Mouse (Mus musculus) mesoderm, embryonic 11.5 days (tissue): ENCODE data around the gene Dnph1.
"Not testable (repeated sequence)": the region's sequence is repeated elsewhere in the genome, so short reads cannot be mapped to it uniquely, and the experiment has no call there.

Source experiments
- DNase-seq: peaks from one replicate; pipeline ENCODE4 v3.0.0-alpha.2; 2012; ENCODE audit warnings: low read depth, low spot score

The Dnph1 gene

GRCm38 (mm10) chr17:46496623-46497434 is at the start of gene Dnph1:
Gene Dnph1, plus strand, starts transcription at chr17:46496711.
- peak; percentile 91 for DNase-seq

DNA sequence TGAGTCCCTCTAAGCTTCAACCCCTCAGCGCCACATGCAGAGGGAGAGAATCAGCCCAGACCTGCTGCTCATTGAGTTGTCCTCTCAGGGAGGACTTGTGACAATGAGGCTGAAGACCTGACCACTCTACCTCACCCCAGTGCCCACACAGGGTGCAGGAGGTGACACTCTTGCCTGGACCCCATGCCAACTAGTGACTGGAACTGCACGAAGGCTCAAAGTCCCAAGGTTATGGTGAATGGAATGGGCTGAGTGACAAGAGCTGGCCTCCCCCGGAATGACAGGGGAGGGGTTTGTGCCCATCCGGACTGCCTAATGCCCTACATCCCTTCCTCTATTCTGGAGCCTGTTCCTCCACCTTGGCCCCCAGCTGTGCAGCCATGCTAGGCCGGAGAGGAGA is 43.8 kb upstream of the Dnph1 start:
- no peak for DNase-seq

DNA sequence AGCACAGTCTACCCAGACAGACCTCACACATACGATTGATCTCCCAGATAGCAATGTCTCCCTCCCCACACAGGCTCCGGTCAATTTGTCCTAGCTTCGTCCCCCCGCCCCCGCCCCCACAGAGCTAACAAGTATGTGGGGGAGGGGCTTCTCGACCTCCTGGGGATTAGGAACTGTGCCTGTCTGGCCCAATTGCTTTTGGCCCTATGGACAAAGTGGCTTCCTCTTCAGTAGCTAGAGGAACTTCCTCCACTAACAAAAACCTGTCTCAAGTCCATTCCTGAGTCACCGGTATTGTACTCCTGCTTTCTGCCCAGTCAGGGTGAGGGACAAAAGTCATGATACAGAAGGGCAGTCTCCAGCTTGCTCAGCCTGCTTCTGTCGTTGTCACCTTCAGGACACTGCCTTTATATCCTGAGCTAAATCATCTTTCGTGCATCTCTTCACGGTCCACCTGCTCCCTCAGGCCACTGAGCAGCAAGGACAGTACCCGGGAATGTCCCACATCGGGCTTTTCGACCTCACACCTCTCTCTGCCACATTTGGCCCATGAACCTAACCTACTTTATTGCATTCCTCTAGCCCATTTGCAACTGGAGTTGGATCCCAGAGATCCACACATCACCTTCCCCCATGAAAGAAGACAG is 43.1 kb upstream of the Dnph1 start:
- DNase-seq: no peak

DNA sequence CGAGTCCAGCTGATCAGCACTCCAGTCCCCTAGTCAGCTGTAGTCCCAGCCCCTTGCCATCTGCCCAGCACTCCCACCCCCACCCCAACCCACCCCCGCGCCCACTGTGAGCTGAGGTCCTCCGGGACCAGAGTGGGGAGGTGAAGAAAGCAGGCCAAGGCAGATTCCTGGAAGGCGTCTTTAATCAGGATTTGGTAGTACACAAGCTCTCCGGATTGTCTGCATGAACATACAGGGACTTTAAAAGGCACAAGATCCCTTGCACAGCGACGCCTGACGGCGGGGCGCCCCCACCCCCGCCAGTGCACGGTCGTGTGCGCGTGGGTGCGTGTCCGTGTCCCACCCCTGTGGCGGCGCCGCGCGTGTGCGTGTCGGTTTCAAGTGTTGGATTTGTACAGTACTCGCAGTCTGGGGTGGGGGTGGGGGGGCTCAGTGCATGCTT is 42.5 kb upstream of the Dnph1 start:
- no peak for DNase-seq

DNA sequence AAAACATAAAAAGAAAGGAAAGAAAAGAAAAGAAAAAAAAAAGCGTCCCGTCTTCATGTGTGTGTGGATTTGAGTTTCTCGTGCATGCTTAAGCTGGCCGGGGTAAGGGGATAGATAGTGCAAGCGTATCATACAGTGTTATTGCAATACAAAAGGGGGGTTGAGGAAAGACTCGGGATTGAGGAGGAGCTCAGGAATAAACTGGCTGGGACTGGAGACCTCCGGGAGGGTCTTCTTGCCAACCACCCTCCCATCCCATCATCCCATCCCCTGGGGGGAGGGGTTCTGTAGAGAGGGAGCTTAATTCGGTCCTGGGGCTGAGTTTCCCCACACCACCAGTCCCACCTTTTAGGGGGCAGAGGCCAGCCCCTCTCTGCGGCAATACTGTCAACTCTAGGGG is 42.0 kb upstream of the Dnph1 start:
- no peak for DNase-seq

- no peak for DNase-seq
Measured at GRCm38 (mm10) chr17:46455110-46455691, 41.3 kb upstream of the Dnph1 start.

DNA sequence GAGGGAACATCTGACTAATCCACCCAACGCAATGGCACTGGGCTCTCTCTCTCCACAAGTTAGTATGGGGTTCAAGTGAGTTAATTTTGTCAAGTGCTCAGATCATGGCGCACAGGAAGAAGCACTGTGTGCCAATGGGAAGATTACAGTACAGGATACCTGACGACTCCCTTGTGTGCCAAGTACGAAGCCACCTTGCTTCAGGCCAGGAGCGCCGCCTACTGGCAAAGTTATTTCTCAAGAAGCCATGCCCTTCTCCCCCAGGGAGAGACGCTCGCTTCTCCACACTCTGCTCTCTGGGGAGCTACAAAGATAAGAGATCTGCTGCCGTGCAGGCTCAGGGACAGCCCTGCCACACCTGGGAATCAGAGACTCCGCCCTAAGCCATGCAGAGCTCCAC is 38.7 kb upstream of the Dnph1 start:
- DNase-seq: no peak

GRCm38 (mm10) chr17:46458439-46458838 is 38.1 kb upstream of the Dnph1 start:
- DNase-seq: no peak

DNA sequence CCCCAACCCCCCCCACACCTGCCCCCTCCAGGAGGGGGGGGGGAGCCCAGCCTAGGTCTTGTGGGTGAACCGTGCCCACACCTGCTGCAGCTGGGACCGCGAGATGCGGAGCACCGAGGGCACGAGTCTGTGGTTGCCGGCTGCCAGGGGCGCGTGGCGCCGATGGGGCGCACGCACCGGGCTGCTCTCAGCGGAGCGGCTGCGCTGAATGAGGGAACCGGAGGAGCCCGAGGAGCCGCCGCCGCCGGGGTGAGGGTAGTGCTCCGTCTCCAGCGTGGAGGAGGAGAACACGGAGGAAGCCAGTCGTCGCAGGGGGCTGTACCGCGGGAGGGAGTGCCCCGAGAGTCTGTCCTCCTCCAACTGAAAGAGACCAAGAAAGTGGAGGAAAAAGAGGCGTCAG is 35.8 kb upstream of the Dnph1 start:
- DNase-seq: no peak

DNA sequence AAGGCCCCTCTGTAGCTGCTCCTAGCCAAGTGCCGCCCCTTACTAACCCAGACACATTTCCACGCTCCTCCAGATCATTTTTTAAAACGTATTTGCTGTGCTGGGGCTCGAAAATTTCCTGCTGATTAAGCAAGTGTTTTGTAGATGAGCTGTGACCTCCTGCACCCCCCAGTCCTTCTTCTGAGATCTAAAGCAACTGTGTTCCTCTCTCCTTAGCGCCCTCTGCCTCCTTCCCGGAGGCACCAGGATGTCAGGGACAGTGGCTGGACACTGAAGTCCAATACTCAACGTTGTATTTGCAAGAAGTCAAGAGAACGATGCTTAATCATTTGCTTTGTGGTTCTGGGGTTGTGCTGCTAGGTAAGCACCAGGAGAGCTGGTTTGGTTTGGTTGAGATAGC is 35.2 kb upstream of the Dnph1 start:
- no peak for DNase-seq

DNA sequence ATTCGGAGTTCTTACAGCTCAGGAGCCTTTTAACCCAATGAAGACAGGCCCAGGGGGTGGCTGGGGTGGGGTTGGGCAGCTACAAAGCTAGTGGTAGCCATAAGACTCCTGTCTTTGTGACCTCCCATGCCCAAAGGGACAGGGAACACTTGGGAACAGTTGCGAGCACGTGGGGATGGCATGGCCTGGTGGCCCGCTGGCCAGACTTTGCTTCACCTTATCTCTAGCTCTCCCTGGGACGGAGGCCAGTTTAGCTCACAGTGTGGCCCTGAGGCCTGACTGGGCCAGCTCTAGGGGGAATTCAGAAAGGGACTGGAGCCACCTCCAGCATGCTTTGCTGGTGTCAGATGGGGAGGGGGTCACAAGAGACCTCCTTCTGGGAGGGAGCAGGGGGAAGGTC is 34.3 kb upstream of the Dnph1 start:
- DNase-seq: no peak

GRCm38 (mm10) chr17:46467830-46468229 is 28.7 kb upstream of the Dnph1 start:
- DNase-seq: no peak

- no peak for DNase-seq
Measured at GRCm38 (mm10) chr17:46476601-46477000, 19.9 kb upstream of the Dnph1 start.

- DNase-seq: no peak
Measured at GRCm38 (mm10) chr17:46477286-46477685, 19.2 kb upstream of the Dnph1 start.

GRCm38 (mm10) chr17:46483561-46484001 is 12.9 kb upstream of the Dnph1 start:
- DNase-seq: peak; percentile 37

DNA sequence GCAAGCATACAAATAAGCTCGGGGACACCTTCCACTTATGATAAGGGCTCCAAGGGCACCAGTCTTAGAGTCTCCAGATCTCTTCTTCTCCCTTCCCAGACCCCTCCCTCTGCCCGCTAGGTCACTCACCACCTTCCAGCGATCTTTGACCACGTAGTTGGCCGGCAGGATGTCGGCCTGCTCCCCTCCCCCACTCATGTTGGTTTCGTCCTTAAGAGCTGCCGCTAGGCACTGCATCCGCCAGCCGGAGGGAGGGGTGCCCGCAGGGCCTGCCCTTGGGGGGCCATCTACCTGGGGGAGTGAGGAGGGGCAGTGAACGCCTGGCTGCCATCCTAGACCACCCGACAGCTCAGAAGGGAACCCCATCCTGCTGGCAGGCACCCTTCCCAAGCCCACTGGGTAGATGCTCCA is 12.5 kb upstream of the Dnph1 start:
- DNase-seq: peak; percentile 37

DNA sequence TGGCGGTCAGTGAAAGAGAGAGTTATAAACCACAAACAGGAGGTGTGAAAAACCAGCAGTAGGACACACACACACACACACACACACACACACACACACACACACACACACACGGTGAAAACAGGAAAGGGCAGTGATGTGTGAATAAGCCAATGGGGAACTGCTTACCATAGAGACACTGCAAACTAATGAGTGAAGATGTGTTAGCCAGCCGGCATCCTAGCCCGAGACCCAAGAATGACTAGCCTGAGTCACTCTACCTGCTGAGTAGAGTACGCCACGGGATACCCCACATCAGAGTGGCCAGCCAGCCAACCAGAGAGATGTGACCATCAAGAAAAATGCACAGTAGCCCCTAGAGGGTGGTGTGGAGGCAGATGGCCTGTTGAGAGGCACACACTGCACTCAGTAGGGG is 12.0 kb upstream of the Dnph1 start:
- DNase-seq: no peak

GRCm38 (mm10) chr17:46486995-46487394 is 9.5 kb upstream of the Dnph1 start:
- no peak for DNase-seq

DNA sequence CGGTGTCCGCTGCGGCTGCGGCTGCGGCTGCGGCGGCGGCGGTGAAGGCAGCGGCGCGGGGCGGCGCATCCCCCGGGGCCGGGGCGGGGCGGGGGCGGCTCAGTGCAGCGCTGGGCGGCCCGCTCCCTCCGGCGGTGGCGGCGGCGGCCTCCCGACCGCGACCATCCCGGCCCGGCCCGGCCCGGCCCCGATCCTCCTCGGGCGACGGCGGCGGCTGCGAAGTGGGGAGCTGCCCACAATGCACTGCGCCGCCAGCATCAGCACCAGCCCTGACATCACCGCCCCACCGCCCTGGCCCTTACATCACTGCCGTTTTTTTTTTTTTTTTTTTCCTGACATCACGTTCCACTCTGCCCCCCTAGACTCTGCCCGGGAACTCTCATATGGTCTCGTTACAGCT is 9.1 kb upstream of the Dnph1 start, which contains the start of gene Ttbk1:
Gene Ttbk1 (minus strand): TSS at position 245 of the 400 bp plus-strand sequence.
- no peak for DNase-seq

DNA sequence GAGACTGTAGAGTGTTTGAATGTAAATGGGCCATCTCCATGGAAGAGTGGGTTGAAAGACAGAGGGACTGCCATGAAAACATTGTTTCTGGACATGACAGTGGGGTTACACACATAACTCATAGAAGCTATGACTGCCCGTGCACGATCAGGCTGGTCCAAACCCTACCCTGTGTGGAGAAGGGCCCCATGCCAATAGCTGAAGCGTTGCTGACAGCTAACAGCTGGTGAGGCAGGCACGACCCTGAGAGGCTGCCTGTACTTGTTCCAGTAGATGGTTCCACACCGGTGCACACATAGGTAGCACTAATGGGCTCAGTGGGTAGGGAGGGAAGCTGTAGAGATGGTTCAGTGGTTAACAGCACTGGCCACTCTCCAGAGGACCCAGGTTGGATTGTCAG is 1.0 kb upstream of the Dnph1 start:
- no peak for DNase-seq

DNA sequence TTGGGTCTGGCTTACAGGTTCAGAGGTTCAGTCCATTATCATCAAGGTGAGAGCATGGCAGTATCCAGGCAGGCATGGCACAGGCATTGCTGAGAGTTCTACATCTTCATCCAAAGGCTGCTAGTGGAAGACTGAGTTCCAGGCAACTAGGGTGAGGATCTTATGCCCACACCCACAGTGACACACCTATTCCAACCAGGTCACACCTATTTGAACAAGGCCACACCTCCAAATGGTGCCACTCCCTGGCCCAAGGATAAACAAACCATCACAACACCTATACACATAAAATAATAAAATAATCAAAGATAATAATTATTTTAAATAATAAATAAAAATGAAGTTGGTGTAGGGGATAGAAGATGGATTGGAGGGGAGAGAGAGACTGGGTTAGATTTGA is 430 bp upstream of the Dnph1 start:
- DNase-seq: not testable (repeated sequence)

GRCm38 (mm10) chr17:46497956-46498355 is 1.4 kb downstream of the Dnph1 start:
- no peak for DNase-seq

DNA sequence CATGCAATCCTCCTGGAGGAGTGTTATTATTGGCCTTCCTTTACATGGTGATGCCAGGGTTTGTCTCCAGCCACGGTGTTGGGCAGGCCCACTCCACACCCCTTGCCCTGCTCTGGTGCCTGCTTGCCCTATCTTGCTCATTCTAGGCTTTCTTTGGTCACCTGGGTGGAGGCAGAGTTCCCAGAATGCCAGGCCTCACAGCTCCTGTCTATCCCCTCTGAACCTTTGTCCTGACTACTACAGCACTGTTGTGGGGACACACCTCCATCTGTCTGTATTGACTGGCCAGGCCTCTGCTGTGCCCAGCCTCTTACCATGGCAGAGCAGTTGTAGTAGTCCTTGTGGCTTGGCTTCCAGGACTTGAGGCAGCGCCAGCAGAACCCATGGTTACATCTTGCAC is 6.3 kb downstream of the Dnph1 start:
- DNase-seq: no peak
